Mouse (Mus musculus): ENCODE results near the gene Maml3. TPM values are rescaled to one million over a fixed set of nuclear protein-coding genes. Genes with fewer than 3 reads are reported as not detected.

The Maml3 gene
- polyA plus RNA-seq, 1 experiment from 2014 or later: 8.5 TPM

DNA sequence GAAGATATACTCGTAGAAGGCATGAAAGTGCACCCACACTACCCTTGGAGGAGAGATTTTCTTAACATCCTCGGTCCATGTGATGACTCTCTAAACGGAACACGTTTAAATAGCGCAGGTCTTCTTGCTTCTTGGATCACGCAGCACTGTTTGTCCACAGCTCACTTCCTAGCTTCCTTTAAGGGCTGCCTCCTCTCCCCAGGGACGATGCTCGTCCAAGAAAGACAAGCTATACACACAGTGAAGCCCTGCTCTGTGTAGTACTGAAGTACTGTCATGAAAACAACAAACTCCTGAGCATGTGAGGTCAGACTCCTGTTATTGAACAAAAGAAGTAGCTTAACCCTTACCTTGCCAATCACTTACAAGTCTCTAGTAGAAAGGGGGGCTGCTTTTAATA lies 192.7 kb downstream of the Maml3 start:
- WGBS: 43% methylated on average over 8 of the region's 8 CpGs
- Histone ChIP-seq H3K4me2 (ENCODE audit: low read depth, low read length) (no peak overlapping the region), H3K4me1 (replicated peaks; ENCODE audit: control insufficient read depth, insufficient read depth, low read length) (peaks cover 40% of the 10 kb centered on the region), H3K9ac (ENCODE audit: low read length) (no peak overlapping the region), H3K4me3 (ENCODE audit: low read length) (no peak overlapping the region), H3K27ac (ENCODE audit: low read length) (no peak overlapping the region), H3K27me3 (ENCODE audit: control insufficient read depth, insufficient read depth, low read depth, low read length) (no peaks in the 10 kb centered on the region), H3K9me3 (ENCODE audit: control insufficient read depth, low read length) (no peaks in the 10 kb centered on the region), H3K36me3 (ENCODE audit: control insufficient read depth, insufficient read depth, low read length) (no peaks in the 10 kb centered on the region)
- ATAC-seq (ENCODE audit: low read depth): no peak

DNA sequence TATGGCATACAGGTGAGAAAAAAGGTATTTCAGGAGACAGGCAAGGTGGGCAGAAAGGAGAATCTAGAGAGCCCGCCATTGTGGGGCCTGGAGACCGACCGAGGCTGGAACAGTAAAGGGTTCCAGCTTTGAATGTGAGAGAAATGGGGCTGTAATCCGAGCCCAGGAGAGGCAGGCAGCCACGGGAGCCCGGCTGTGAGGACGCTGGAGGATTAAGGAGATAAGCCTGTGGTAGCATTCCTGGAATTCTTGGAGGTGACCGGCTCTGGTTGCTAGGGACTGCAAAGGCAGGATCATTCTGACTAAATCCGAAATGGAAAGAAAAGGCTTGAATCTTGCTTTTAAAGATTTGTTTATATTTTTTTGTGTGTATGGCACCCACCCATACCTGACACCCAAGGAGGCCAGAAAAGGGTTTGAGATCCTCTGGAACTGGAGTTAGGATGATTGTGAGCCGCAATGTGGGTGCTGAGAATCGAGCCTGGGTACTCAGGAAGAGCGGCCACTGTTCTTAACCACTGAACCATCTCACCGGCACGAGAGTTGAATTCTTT lies 196.4 kb downstream of the Maml3 start:
- Histone ChIP-seq H3K36me3 (ENCODE audit: control insufficient read depth, insufficient read depth, low read length) (no peaks in the 10 kb centered on the region), H3K9ac (ENCODE audit: low read length) (no peak overlapping the region), H3K4me2 (ENCODE audit: low read depth, low read length) (peak overlapping the region; percentile 9; the same call in 1 of the 2 replicates), H3K9me3 (ENCODE audit: control insufficient read depth, low read length) (no peaks in the 10 kb centered on the region), H3K4me1 (replicated peaks; ENCODE audit: control insufficient read depth, insufficient read depth, low read length) (peaks cover 34% of the 10 kb centered on the region), H3K4me3 (ENCODE audit: low read length) (no peak overlapping the region), H3K27ac (ENCODE audit: low read length) (peak overlapping the region; percentile 78), H3K27me3 (ENCODE audit: control insufficient read depth, insufficient read depth, low read depth, low read length) (no peaks in the 10 kb centered on the region)
- 27% methylated on average over 14 of the region's 14 CpGs for WGBS
- ATAC-seq (ENCODE audit: low read depth): peak; percentile 80

DNA sequence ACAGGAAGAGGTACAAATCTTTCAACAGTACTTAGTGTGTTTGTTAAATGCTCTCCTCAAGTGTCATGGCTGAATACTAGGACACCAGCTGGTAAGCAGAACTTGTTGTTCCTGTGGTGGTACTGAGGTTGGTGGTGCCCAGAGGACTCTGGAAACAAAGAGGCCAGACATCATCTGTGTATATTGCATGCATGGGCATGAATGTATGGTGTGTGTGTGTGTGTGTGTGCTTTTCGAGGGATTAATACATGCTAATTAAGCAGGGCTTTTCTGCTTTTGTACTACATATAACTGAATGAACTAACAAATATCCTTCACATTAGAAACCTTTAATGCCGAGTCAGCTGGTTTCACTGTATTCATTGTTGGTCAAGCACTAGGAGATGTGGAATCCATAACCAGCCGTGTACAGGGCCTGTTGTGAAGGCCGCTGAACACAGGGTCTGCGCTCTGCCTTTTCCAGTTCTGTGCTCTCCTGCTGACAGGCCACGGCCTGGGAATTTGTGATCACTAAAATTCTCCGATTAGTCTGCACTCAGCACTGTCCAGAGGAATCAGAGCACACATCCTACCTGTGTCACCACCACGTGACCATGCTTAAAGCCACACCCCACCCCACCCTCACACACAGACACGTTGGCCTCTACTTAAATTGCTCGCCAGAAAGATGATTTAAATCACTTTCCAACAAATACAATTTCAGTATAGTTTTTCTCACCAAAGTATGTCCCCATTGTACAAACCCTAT lies 197.6 kb downstream of the Maml3 start:
- peak overlapping the region; percentile 20 for H3K27ac ChIP-seq (ENCODE audit: low read length)
- 64% methylated on average over 10 of the region's 10 CpGs for WGBS
- H3K4me1 ChIP-seq (replicated peaks; ENCODE audit: control insufficient read depth, insufficient read depth, low read length): peaks cover 32% of the 10 kb centered on the region
- no peaks in the 10 kb centered on the region for H3K27me3 ChIP-seq (ENCODE audit: control insufficient read depth, insufficient read depth, low read depth, low read length)
- H3K36me3 ChIP-seq (ENCODE audit: control insufficient read depth, insufficient read depth, low read length): no peaks in the 10 kb centered on the region
- 0 out of 2 replicates have a peak, but pooled peaks have one; percentile 23 for ATAC-seq (ENCODE audit: low read depth)
- no peak overlapping the region for H3K4me3 ChIP-seq (ENCODE audit: low read length)
- no peaks in the 10 kb centered on the region for H3K9me3 ChIP-seq (ENCODE audit: control insufficient read depth, low read length)
- no peak overlapping the region for H3K4me2 ChIP-seq (ENCODE audit: low read depth, low read length)
- no peak overlapping the region for H3K9ac ChIP-seq (ENCODE audit: low read length)

DNA sequence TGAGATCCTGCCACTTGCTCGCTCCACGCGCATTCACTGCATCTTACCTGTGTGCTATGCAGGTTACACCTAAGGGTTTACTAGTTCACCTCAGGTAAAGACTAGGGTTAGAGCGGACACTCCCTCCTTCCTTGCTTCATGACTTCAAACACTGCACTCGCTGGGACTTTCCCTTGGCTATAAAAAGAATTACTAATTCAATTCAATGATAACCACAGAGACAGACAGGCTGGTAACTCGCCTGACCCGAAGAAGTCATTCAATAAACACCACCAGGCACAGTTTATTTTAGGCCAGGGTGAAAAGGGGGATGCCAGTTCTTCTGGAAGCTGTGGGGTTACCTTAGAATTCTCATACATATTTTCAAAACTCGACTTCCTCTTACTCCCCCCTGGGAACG lies 199.0 kb downstream of the Maml3 start:
- 40% methylated on average over 9 of the region's 9 CpGs for WGBS
- H3K36me3 ChIP-seq (ENCODE audit: control insufficient read depth, insufficient read depth, low read length): no peaks in the 10 kb centered on the region
- H3K27ac ChIP-seq (ENCODE audit: low read length): peak overlapping the region; percentile 51; the same call in 1 of the 2 replicates
- no peak for ATAC-seq (ENCODE audit: low read depth)
- peaks cover 37% of the 10 kb centered on the region for H3K4me1 ChIP-seq (replicated peaks; ENCODE audit: control insufficient read depth, insufficient read depth, low read length)
- no peak overlapping the region for H3K9ac ChIP-seq (ENCODE audit: low read length)
- no peaks in the 10 kb centered on the region for H3K9me3 ChIP-seq (ENCODE audit: control insufficient read depth, low read length)
- H3K4me3 ChIP-seq (ENCODE audit: low read length): no peak overlapping the region
- no peaks in the 10 kb centered on the region for H3K27me3 ChIP-seq (ENCODE audit: control insufficient read depth, insufficient read depth, low read depth, low read length)
- no peak overlapping the region for H3K4me2 ChIP-seq (ENCODE audit: low read depth, low read length)

DNA sequence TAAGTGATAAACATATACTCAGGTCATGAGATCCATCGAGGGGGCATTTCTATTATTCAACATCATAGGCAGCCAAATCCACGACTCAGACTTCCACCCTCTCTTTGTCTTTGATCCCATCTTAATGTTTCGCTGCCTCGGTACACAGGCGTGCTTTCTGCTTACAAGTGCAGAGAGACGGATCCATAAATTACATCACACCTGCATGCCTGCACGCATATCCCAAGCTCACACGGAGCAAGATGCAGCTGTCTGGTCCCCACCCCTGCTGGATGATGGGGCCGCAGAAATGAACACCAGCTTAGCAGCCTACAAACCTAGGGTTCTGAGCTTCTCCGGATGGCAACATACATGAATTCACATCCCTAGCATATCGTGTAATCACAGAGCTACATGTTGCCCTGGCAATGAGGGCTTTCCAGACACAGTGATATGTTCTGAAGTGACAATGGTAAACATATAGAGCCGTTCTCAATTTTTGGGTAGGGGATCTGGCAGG lies 200.5 kb downstream of the Maml3 start:
- Histone ChIP-seq H3K4me2 (ENCODE audit: low read depth, low read length) (no peak overlapping the region), H3K27me3 (ENCODE audit: control insufficient read depth, insufficient read depth, low read depth, low read length) (no peaks in the 10 kb centered on the region), H3K9me3 (ENCODE audit: control insufficient read depth, low read length) (no peaks in the 10 kb centered on the region), H3K9ac (ENCODE audit: low read length) (no peak overlapping the region), H3K36me3 (ENCODE audit: control insufficient read depth, insufficient read depth, low read length) (no peaks in the 10 kb centered on the region), H3K4me3 (ENCODE audit: low read length) (no peak overlapping the region), H3K27ac (ENCODE audit: low read length) (no peak overlapping the region), H3K4me1 (replicated peaks; ENCODE audit: control insufficient read depth, insufficient read depth, low read length) (peaks cover 42% of the 10 kb centered on the region)
- ATAC-seq (ENCODE audit: low read depth): no peak
- 57% methylated on average over 12 of the region's 12 CpGs for WGBS

DNA sequence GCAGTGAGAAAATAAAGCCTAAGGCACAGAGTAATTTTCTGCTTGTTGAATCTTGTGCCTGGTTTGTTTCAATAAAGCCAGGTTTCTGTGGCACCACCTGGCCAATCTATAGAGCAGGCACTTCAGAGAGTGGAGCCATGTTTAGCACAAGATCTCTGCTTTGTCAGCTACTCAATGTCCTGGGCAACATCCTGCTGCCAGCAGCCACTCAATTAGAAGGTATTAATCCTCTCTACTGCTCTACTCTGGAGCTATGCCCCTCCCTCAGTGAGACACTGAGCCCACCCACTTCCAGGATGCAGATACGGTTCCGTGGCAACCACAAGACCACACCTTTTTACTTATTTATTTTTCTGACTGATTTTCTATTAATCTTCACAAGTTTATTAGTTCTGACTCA lies 203.7 kb downstream of the Maml3 start:
- 0 out of 2 replicates have a peak, but pooled peaks have one; percentile 36 for ATAC-seq (ENCODE audit: low read depth)
- H3K36me3 ChIP-seq (ENCODE audit: control insufficient read depth, insufficient read depth, low read length): no peaks in the 10 kb centered on the region
- H3K27ac ChIP-seq (ENCODE audit: low read length): peak overlapping the region; percentile 44; the same call in 1 of the 2 replicates
- 37% methylated on average over 2 of the region's 2 CpGs for WGBS
- no peak overlapping the region for H3K4me3 ChIP-seq (ENCODE audit: low read length)
- H3K27me3 ChIP-seq (ENCODE audit: control insufficient read depth, insufficient read depth, low read depth, low read length): no peaks in the 10 kb centered on the region
- no peak overlapping the region; the same call in 1 of the 2 replicates for H3K4me2 ChIP-seq (ENCODE audit: low read depth, low read length)
- H3K9me3 ChIP-seq (ENCODE audit: control insufficient read depth, low read length): no peaks in the 10 kb centered on the region
- no peak overlapping the region for H3K9ac ChIP-seq (ENCODE audit: low read length)
- peaks cover 19% of the 10 kb centered on the region for H3K4me1 ChIP-seq (replicated peaks; ENCODE audit: control insufficient read depth, insufficient read depth, low read length)

DNA sequence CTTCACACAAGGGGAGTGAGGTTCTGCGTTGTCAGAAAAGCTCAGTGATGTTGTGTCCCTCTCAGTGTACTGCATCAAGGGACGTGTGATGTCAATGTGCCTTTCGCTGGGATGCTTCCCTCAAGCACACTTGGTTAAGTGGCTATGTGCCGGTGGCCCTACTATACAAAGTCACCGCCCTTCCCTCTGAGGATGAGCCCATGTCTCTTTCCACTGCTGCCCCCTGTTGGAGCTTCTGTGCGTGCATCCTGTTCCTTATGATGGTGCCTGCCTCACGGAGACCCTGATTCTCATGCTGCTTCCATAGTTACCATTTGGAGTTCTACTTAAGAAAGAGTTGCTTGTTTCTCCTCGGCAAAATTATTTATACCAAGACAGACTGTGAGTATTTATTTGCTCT lies 210.4 kb downstream of the Maml3 start:
- Histone ChIP-seq H3K4me3 (ENCODE audit: low read length) (no peak overlapping the region), H3K4me1 (replicated peaks; ENCODE audit: control insufficient read depth, insufficient read depth, low read length) (peaks cover 8% of the 10 kb centered on the region), H3K9ac (ENCODE audit: low read length) (no peak overlapping the region), H3K36me3 (ENCODE audit: control insufficient read depth, insufficient read depth, low read length) (0 out of 2 replicates have a peak, but pooled peaks cover 2% of the 10 kb centered on the region), H3K4me2 (ENCODE audit: low read depth, low read length) (no peak overlapping the region), H3K27me3 (ENCODE audit: control insufficient read depth, insufficient read depth, low read depth, low read length) (no peaks in the 10 kb centered on the region), H3K27ac (ENCODE audit: low read length) (no peak overlapping the region), H3K9me3 (ENCODE audit: control insufficient read depth, low read length) (no peaks in the 10 kb centered on the region; the same call in 1 of the 2 replicates)
- ATAC-seq (ENCODE audit: low read depth): no peak
- WGBS: 72% methylated on average over 8 of the region's 8 CpGs

DNA sequence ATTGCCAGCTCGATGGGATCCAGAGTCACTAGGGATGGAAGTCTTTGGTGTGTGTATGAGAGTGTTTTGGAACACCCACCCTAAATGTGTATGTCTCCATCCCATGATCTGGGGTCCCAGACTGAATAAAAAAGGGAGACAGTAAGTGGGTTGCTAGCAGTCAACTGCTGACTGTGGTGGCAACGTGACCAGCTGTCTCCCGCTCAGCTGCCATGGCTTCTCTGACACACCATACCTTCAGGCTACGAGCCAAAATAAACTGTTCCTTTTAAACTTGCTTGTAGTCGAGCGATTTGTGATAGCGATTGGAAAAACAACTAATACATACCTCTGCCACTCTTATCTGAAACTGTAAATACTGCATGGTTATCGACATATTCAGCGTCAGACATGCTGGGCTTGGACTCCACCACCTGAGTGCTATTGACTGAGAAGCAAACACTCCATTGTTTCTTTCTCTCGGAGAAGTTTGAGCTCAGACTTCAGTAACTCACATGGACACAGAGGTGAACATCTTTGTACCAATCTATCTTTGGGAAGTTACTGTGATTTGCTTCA lies 213.2 kb downstream of the Maml3 start:
- H3K27me3 ChIP-seq (ENCODE audit: control insufficient read depth, insufficient read depth, low read depth, low read length): no peaks in the 10 kb centered on the region
- peaks cover 23% of the 10 kb centered on the region for H3K4me1 ChIP-seq (replicated peaks; ENCODE audit: control insufficient read depth, insufficient read depth, low read length)
- WGBS: 35% methylated on average over 10 of the region's 10 CpGs
- no peak overlapping the region for H3K4me2 ChIP-seq (ENCODE audit: low read depth, low read length)
- H3K4me3 ChIP-seq (ENCODE audit: low read length): no peak overlapping the region
- 0 out of 2 replicates have a peak, but pooled peaks cover 2% of the 10 kb centered on the region for H3K36me3 ChIP-seq (ENCODE audit: control insufficient read depth, insufficient read depth, low read length)
- no peak for ATAC-seq (ENCODE audit: low read depth)
- no peaks in the 10 kb centered on the region; the same call in 1 of the 2 replicates for H3K9me3 ChIP-seq (ENCODE audit: control insufficient read depth, low read length)
- no peak overlapping the region for H3K27ac ChIP-seq (ENCODE audit: low read length)
- H3K9ac ChIP-seq (ENCODE audit: low read length): no peak overlapping the region

DNA sequence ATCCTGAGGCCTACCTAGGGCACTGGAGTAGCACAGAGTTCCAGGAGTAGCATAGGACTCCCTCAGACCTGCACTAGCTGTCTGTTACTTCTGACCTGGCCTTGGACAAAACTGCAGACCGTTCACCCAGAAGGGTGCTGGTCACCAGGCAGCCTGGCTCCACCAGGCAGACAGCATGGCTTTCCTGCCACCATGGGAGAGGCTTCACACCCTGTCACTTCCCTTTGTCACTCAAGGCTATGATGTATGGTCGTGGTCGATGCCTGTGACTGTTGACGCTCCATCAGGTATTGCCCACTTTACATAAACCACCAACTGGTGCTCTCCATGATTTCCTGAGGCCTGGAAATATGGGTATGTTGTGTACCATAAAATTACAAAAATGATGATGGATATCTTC lies 214.7 kb downstream of the Maml3 start:
- 58% methylated on average over 4 of the region's 4 CpGs for WGBS
- no peaks in the 10 kb centered on the region for H3K27me3 ChIP-seq (ENCODE audit: control insufficient read depth, insufficient read depth, low read depth, low read length)
- no peak overlapping the region for H3K4me3 ChIP-seq (ENCODE audit: low read length)
- no peaks in the 10 kb centered on the region for H3K36me3 ChIP-seq (ENCODE audit: control insufficient read depth, insufficient read depth, low read length)
- peaks cover 28% of the 10 kb centered on the region for H3K4me1 ChIP-seq (replicated peaks; ENCODE audit: control insufficient read depth, insufficient read depth, low read length)
- no peaks in the 10 kb centered on the region for H3K9me3 ChIP-seq (ENCODE audit: control insufficient read depth, low read length)
- H3K9ac ChIP-seq (ENCODE audit: low read length): no peak overlapping the region
- no peak; the same call in 1 of the 2 replicates for ATAC-seq (ENCODE audit: low read depth)
- H3K4me2 ChIP-seq (ENCODE audit: low read depth, low read length): no peak overlapping the region
- 0 out of 2 replicates have a peak overlapping the region, but pooled peaks have one; percentile 1 for H3K27ac ChIP-seq (ENCODE audit: low read length)

All from lung, embryonic 16.5 days (tissue).